Mouse (Mus musculus) liver, postnatal 0 days (tissue): ENCODE results near the gene Gfra1.

Source experiments
- CTCF ChIP-seq: sonication (generic); IDR thresholded peaks from 2 replicates; pipeline ENCODE4 v1.5.1; 2016; ENCODE audit warnings: antibody characterized with exemption, low read depth
- EP300 ChIP-seq: IDR thresholded peaks from 2 replicates; pipeline ENCODE4 v1.6.1; 2016; ENCODE audit warnings: antibody characterized with exemption, low read depth, mild to moderate bottlenecking

GRCm38 (mm10) chr19:58450716-58451115 lies 5.0 kb downstream of the Gfra1 start:
- no peak for TF ChIP-seq CTCF
- no peak for TF ChIP-seq EP300
